Mouse (Mus musculus): ENCODE measurements around the gene C1qtnf1.

DNA sequence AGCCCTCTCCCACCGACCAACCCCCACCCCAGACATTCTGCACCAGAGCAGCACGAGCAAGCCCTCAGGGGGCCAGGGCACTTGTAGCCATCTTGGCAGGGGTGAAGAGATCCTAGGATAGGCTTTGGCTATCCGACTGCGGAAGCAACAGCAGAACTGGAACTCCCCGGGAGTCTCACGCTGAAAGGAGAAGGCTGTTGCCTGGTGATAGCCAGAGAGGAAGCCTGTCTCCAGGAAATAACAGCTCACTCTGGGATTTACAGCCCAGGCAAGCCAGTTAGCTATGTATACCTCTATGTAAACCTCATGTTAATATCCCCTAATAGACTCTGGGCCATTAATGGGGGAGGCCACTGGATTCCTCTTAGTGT lies 27.5 kb upstream of the C1qtnf1 start:
- TF ChIP-seq CTCF (conservative IDR thresholded peaks at IDR 0.05; ENCODE audit: insufficient read depth, insufficient read length, low read depth, low read length) (no peak), POLR2A (IDR thresholded peaks at IDR 0.05; ENCODE audit: low read depth, low read length) (no peak)
